Mouse (Mus musculus): ENCODE measurements around the gene Trim69. TPM values are rescaled to one million over a fixed set of nuclear protein-coding genes. Genes with fewer than 3 reads are reported as not detected.

Trim69 gene
- not detected for total RNA-seq (2021)

DNA sequence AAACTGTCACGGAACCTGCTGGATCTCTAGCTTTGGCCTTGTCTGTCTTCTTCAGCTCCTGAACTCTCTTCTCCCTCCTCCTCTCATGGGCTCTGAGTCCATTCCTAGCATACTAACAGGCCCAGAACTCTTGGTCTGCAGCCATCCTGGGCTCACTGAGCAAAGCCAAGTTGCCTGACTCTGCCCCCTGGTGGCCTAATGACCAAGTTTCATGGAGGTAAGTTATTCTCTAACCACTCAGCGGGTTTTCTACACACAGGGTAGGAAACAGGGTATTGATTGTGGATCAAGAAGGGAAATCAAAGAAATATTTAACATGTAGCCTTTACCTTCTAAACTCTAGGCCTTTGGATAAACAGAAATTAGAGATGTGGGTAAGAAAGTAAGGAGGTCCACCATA, at the start of gene Trim69:
Trim69 (plus strand) TSS at position 21 of the 400 bp plus-strand sequence.
- intact Hi-C loops (cut with DNase I) = no loop called here
- peak; percentile 59 to 82 for DNase-seq (ENCODE audit: extremely low spot score in 1 of 2, low spot score in 2 of 2)

DNA sequence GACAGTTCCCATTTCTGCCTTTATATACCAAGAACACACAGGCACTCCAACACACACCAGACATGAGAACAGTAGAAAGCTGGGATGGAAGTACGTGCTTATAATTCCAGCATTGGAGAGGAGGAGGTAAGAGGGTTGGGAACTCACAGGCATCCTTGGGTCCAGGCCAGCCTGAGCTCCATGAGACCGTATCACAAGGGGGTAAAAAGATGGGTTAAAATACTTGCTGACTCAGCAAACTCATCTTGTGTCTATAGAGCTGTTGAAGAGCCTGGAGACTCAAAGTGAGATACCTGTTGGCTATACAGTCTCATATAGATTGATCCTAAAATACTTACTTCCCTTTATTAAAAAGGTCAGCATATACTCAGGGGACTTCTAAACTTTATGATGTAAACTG, 43.6 kb upstream of the Trim69 start:
- intact Hi-C loops (cut with DNase I) = no loop called here

DNA sequence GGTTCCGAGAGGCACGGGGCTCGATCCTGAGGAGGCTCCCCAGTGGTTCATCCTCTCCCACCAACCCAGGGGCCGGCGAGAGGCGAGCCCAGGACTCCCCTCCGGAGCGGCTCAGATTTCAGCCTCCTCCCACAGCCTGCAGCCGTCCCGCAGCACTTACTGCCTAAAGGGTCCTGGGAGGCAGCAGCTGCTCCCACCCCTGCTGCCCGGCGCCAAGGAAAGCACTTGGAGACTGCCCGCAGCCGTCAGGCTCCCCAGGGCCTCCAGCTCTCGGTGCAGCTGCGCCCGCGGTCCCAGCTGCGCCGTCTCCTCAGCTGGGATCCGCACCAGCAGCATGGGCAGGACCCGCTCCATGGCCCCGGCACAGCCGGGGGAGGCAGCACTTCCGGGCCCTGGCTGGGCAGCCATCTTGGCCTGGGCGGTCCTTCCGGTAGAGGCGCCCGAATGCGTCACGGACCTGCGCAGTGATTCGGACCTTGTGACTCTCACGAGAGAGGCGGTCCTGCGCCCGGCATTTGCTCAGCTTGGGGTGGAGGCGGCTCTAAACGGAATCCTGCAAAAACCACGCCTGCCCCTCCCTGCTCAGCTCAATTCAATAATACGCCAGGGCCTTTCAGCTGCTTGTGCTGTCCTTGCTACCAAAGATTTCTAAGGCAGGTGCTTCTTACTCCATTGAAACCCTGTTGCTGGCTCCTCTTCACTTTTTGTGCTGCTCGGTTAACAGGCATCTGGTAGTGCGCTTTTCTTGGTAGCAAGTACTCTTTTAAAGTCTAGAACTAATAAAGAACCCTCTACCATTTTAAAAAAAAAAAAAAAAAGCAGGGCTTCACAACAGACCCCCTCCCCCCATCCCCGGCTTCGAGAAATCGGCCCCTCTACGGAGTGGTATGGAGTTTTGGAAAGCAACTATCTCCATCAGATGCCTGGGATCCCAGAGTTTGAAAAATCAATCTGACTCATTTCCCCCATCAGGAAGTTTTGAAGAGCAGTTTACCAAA, 42.2 kb upstream of the Trim69 start, which contains the start of gene Spg11:
Spg11 (minus strand) TSS at position 426 of the 998 bp plus-strand sequence.
- intact Hi-C loops (cut with DNase I) = no loop called here
- DNase-seq (ENCODE audit: extremely low spot score in 1 of 2, low spot score in 2 of 2) = peak; percentile 96 to 98

More for the DNA sequence above, 43.6 kb upstream of the Trim69 start:
- DNase-seq (ENCODE audit: extremely low spot score in 1 of 2, low spot score in 2 of 2) = no peak

DNA sequence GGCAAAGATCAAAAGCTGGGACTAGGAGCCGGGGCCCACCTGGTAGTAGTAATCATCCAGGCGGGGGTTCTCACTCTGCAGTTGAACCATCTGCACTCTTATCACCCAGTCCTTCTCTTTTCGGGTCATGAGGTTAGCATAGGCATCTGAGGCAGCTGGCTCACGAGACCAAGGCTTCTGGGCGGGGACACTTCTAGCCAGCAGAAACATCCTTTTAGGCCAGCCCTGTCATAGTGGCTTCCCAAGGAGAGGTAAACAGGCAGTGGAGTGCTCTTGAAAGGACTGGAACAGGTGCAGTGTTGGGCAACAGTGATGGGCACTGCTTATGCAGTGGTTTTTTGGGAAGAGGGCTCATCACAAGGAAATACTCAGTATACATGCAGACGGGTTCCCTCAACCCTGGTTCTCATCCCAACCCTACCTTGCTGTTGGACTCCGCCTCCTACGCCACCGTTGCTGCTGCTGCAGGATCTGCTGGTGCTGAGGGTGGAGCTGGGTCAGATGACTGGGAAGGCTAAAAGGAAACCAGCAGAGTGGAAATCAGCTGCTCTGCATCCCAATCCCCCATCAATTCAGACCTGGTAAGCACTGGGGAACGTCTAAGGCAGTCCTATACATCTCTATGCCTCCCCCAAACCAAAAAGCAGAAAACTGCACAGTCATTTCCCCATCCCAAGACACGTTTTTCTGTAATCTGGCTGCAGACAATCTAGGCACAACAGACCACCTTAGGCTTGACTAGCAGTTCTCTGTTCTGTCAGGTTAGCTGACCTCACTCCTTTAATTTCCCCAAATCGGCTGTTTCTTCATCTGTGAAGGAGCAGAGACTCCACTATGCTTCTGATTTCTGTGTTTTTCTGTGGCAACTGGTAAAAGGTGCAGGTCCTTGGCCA, 34.6 kb upstream of the Trim69 start:
- intact Hi-C loops (cut with DNase I) = no loop called here
- no peak for DNase-seq (ENCODE audit: extremely low spot score in 1 of 2, low spot score in 2 of 2)

DNA sequence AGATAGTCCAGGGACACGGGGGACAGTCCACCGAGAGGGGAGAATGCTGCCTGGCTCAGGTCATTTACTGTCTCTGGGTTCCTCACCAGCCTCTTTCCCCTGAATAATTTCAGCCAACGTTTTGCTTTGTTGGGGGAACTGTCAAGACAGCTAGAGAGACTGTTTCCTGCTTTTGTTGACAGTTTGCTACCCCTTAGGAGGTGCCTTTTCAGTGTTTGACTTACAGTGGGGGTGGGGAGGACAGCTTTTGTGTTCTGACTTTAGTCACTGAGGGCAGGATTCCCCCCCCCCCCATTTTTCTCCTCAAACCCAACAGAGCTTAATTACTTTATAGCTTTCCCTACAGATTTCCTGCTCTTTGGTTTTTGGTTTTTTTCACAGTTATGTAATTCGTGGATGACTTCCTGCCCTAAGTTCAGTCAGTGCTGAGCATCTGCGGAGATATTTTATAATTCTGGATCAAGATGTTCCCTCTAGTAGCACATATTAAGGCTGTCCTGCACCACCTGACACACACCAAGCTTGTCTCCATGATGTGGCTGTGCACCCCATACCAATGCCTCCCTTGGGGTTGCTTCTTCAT, 33.6 kb upstream of the Trim69 start:
- DNase-seq (ENCODE audit: extremely low spot score in 1 of 2, low spot score in 2 of 2) = no peak
- intact Hi-C loops (cut with DNase I) = no loop called here

DNA sequence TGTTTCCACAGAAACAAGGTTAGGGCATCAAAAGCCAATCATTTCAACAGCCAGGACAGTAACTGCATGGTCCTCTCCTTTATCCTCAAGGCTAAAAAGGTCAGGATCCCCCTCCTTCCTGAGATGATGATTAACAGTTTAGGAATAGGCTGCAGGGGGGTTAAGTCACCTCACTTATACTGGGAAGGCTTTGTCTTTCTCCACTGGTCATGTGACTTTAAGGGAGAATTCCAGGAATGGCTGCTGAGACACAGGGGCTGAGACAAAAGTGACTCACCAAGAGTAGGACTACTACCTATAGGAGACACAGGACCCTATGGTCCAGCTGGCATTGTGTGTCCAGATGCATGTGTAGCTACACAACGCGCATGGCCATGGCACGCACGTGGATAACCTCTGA, 32.9 kb upstream of the Trim69 start:
- DNase-seq (ENCODE audit: extremely low spot score in 1 of 2, low spot score in 2 of 2) = no peak
- intact Hi-C loops (cut with DNase I) = no loop called here

DNA sequence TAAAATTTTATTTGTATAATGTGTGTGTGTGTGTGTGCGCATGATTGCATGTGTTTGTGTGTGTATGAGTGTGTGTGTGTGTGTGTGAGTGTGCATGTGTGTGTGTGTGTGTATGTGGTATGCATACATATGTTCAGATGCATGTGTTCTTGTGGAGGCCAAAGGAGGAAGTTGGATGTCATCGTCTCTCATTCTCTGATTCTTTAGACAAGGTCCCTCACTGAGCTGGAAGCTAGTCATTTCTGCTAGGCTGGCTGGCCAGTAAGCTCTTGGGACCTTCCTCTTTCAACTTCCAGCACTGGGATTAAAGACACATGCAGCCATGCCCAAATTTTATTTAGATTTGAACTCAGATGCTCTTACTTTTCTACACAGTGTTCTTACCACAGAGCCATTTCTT, 28.4 kb upstream of the Trim69 start:
- intact Hi-C loops (cut with DNase I) = no loop called here
- DNase-seq (ENCODE audit: extremely low spot score in 1 of 2, low spot score in 2 of 2) = no peak

DNA sequence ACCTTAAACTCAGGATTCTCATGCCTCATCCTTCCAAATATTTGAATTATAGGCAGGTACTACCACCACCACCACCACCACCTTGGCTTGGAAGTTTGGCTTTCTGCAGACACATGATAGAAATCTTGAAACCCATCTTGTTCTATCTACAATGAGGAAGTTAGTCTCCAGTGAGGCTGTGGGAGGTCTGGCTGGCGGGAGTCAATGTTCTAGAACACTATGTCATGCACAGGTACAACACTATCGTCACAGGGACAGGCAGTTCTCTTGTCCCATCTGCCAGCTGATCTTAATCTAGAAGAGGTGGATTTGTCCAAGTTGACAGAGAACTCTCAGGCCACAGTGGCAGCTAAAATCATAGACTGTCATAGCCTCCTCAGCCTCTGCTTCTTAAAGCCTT, 27.9 kb upstream of the Trim69 start:
- intact Hi-C loops (cut with DNase I) = no loop called here
- DNase-seq (ENCODE audit: extremely low spot score in 1 of 2, low spot score in 2 of 2) = no peak

DNA sequence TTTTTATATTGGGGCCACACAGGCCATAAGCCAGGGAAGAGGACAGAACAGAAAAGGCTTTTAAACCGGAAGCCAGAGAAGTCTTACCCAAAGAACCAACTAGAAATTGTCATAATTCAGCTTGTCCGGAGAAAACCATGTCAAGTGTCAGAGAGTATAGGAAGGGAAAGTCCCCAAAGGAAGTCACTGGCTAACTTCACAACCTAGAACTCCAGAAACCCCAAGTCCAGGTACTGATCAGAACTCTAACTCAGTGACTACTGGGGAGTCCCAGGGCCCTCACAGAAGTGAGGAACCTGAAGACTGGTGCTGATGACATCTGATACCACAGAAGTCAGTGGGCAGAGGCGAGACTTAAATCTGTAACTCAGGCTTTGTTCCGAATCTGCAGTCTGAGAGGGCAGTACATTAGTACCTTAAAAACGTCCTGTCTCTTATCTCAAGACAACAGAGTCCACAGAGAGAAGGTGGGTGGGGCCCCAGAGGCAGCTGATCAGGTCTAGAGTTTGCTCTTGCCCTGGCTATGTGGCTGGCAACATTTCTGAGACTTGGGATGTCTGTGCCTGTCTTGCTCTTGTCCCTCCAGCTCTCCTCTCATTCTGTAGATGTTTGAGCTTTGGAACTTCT, 22.5 kb upstream of the Trim69 start:
- intact Hi-C loops (cut with DNase I) = no loop called here
- no peak for DNase-seq (ENCODE audit: extremely low spot score in 1 of 2, low spot score in 2 of 2)

DNA sequence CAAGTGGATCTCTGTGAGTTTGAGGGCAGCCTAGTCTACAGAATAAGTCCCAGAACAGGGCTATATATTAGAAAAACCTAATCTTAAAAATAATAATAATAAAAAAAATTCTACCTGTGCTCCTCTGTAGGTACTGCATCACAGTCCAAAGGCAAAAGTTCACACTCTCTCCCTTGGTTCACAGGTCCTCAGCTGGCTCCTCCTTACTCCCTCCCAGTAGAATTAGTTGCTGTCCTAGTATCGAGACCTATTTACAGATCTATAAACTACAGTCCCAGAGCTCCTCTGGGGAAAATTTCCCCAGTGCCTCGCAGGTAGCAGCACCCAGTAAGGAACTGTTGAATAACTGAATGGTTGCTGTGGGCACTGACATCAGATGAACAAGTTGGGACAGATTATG, 19.7 kb upstream of the Trim69 start:
- DNase-seq (ENCODE audit: extremely low spot score in 1 of 2, low spot score in 2 of 2) = no peak
- intact Hi-C loops (cut with DNase I) = no loop called here

DNA sequence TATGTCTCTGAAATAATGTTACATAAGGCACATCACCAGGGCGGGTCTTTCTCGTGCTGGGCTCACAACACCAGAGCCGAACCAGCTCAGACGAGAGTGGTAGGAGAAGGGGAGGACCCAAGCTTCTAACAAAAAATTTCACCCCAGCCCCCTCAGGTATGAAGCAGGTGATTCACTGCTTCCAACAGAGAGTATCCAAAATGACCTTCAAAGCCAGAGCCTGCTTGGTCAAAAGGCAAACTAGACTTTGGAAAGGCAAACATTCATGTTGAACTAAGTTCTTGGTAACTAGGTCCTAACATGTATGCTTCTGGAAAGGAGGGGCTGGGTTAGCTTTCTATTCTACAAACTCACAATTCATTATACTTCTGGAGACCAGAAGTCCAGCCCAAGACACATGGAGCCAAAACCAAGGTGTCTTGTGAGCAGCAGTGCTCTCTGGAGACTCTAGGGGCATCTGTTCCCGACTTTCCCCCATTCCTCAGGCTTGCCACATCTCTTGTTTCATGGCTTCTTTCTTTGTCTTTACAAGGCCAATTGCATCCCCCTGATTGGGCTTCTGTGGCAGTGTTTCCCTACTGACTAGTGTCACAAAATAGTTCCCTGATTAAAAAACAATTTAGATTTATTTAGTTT, 19.1 kb upstream of the Trim69 start:
- no peak for DNase-seq (ENCODE audit: extremely low spot score in 1 of 2, low spot score in 2 of 2)
- intact Hi-C loops (cut with DNase I) = no loop called here

DNA sequence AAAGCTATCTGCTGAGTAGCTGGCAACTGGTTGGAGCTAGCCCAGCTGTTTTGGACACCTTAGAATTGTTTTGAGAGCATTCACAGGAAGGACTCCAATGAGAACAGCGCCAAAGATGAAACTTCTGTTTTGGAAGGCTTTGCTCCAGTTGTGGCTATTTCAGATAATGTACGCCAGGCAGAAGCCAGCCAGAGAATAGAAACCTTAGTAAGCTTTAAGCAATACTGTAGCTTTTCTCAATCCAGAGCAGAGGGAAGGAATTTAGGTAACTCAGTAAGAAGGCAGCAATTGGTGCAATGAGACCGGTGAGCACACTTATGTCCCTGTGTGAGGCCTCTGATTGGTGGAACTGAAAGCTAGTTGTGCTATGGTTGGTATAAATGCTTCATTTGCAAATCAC, 17.4 kb upstream of the Trim69 start:
- DNase-seq (ENCODE audit: extremely low spot score in 1 of 2, low spot score in 2 of 2) = no peak
- intact Hi-C loops (cut with DNase I) = no loop called here

DNA sequence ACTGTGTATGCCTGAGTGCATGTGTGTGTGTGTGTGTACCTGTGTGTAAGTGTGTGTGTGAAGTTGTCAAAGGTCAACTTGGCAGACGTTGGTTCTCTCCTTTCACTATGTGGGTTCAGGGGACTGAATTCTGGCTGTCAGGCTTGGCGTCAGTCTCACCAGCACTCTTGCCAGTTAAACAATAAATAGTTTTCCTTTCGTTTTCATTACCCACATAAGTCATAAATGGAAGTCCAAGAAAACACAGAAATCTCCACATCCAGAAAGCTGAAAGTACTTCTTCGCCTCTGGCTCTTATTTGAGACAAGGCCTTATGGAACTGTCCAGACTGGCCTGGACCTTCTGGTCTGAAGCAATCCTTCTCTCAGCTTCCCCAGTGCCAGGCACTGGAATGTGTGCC, 14.7 kb upstream of the Trim69 start:
- intact Hi-C loops (cut with DNase I) = no loop called here
- no peak for DNase-seq (ENCODE audit: extremely low spot score in 1 of 2, low spot score in 2 of 2)

DNA sequence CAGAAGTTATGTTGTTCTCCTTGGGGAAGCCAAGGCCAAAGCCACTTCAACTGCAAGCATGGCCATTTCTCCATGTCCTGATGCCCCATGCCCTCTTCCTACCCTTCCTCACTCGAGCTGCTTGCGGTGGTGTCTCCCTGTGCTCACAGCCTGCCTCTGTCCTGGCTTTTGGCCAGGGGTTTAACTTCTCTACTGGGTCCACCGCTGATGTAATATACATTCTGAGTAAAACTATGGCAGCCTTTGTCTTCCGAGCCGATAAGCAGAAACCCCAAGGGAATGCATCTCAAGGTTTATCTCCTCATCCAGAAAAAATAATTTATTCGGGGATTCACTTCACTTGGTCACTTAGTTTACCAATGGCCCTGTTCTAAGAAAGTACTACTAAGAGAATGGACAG, 13.8 kb upstream of the Trim69 start:
- intact Hi-C loops (cut with DNase I) = no loop called here
- no peak for DNase-seq (ENCODE audit: extremely low spot score in 1 of 2, low spot score in 2 of 2)

DNA sequence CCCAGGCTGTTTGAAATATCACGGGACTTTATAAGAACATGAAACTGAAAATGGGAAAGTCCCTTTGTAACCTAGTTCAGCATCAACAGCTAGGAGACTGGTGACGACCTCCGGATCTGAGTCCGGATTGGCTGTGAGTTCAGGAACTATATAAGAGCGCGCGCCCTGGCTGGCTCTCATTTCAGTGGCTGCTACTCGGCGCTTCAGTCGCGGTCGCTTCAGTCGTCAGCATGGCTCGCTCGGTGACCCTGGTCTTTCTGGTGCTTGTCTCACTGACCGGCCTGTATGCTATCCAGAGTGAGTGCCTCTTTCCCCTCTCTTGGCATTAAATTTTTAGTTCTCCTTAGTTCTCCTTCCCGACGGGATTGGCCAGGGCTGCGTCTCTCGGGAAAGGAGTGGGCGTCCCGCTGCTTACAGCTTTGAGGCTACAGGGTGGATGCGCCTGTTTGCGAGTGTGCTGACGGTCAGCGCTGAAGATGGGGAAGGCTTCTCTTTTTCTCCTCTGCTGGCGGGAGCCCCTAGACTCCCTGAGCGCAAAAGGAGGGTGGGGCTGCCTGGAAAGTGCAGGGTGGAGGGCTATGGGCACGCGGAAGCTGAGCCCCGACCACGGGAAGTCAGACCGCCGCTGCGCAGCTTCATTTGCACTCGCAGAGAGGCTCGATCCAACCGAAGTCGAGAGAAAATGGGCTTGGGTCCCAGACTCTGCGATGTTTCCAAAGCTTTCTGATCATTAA, 12.8 kb upstream of the Trim69 start, which contains the start of gene B2m:
B2m (plus strand) TSS at position 179 of the 734 bp plus-strand sequence.
- intact Hi-C loops (cut with DNase I) = no loop called here
- peak; percentile 93 to 94 for DNase-seq (ENCODE audit: extremely low spot score in 1 of 2, low spot score in 2 of 2)

DNA sequence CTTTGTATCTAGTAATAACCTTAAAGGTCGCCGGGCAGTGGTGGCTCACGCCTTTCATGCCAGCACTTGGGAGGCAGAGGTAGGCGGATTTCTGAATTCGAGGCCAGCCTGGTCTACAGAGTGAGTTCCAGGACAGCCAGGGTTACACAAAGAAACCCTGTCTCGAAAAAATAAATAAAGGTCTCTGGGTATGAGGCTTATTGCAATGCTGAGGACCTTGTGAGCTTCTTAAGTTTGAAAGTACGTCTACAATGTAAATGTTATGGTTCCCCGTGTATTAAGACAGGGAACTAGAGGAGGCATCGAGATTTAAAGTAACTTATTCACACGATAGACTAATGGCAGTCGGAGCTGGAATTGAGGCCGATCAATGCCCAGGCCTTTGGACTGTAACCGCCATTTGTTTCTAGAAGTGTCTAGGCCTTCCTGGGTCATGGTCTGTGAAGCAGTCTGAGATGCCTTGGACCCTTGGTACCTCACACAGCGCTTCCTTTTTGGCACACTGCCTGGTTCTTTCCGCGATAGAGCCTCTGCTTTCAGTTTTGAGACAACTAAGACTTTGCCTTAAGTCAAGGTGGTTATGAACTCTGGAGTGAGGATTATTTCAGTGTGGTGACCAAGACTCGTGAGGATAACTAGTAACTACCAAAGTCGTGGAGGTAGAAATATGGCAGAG, 12.1 kb upstream of the Trim69 start:
- DNase-seq (ENCODE audit: extremely low spot score in 1 of 2, low spot score in 2 of 2) = peak; percentile 34 to 78
- intact Hi-C loops (cut with DNase I) = no loop called here

DNA sequence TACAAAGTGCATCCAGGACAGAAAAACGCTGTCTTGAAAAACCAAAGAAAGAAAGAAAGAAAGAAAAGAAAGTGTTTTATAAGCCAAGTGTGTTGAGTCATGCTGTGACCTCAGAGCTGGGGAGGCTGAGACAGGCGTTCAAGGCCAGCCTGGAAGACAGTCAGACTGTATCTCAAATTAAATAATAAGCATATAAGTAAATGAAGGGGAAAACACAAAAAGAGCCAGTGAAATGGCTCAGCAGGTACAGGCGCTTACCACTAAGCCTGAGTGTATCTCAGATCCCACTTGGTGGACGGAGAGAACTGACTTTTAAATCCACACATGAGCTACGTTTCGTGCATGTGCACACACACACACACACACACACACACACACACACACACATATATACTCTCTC, 11.2 kb upstream of the Trim69 start:
- intact Hi-C loops (cut with DNase I) = no loop called here
- DNase-seq (ENCODE audit: extremely low spot score in 1 of 2, low spot score in 2 of 2) = no peak
